Mouse (Mus musculus) limb, embryonic 12.5 days (tissue): ENCODE results near the gene Timp3. TPM values are rescaled to one million over a fixed set of nuclear protein-coding genes. Genes with fewer than 3 reads are reported as not detected.

Experiments used
- ATAC-seq: fragments of 200-750 bp; cut with Nextera tagmentation; 2 replicates; pipeline ENCODE4 v1.8.0; 2017; ENCODE audit warnings: low read depth, moderate TSS enrichment; ENCODE audit not compliant: insufficient number of reproducible peaks, insufficient read depth, low FRiP score, low TSS enrichment
- H3K27ac ChIP-seq: fragments of 300-500 bp; sonication (generic); 2 replicates; pipeline ENCODE4 v1.5.1; 2016; ENCODE audit warnings: mild to moderate bottlenecking, moderate library complexity
- H3K27me3 ChIP-seq: fragments of 300-500 bp; sonication (generic); 2 replicates; pipeline ENCODE4 v1.6.1; 2016; ENCODE audit warnings: mild to moderate bottlenecking, moderate library complexity
- H3K36me3 ChIP-seq: fragments of 300-500 bp; sonication (generic); 2 replicates; pipeline ENCODE4 v1.6.1; 2016; ENCODE audit warnings: mild to moderate bottlenecking, moderate library complexity
- H3K4me1 ChIP-seq: fragments of 300-500 bp; sonication (generic); replicated peaks from 2 replicates; pipeline ENCODE4 v1.6.1; 2016
- H3K4me2 ChIP-seq: fragments of 300-500 bp; sonication (generic); 2 replicates; pipeline ENCODE4 v1.6.1; 2016; ENCODE audit warnings: mild to moderate bottlenecking, moderate library complexity
- H3K4me3 ChIP-seq: fragments of 300-500 bp; sonication (generic); replicated peaks from 2 replicates; pipeline ENCODE4 v1.5.1; 2016; ENCODE audit warnings: mild to moderate bottlenecking
- H3K9ac ChIP-seq: fragments of 300-500 bp; sonication (generic); replicated peaks from 2 replicates; pipeline ENCODE4 v1.6.1; 2016; ENCODE audit warnings: mild to moderate bottlenecking, moderate library complexity
- H3K9me3 ChIP-seq: fragments of 300-500 bp; sonication (generic); 2 replicates; pipeline ENCODE4 v1.6.1; 2016; ENCODE audit warnings: mild to moderate bottlenecking, moderate library complexity
- WGBS: fragments of 180-500 bp; shearing (Covaris S2); methylation state at CpG from one replicate; pipeline ENCODE4 v1.1.7; 2016; 5-methylcytosine and 5-hydroxymethylcytosine counted together
- polyA plus RNA-seq: library from polyadenylated mRNA; unstranded; fragments of >200 nt; fragmentation: Nextera tagmentation; extraction: Ambion mirVana; gene quantifications from 2 replicates; pipeline ENCODE4 v1.2.1, GENCODE M21; 2016

Gene Timp3
- polyA plus RNA-seq = 66.3 and 69.4 TPM in 2 replicates

- H3K4me1 ChIP-seq = peaks cover 51% of the 10 kb centered on the region
- 1% methylated on average over 65 of the region's 65 CpGs for WGBS
These were observed at the start of gene Timp3 for GRCm38 (mm10) chr10:86300293-86301116. Gene Timp3, plus strand, starts transcription at chr10:86300372.

GRCm38 (mm10) chr10:86256221-86256620, 44.0 kb upstream of the Timp3 start:
- H3K9me3 ChIP-seq = no peaks in the 10 kb centered on the region
- no peaks in the 10 kb centered on the region for H3K27me3 ChIP-seq
- H3K9ac ChIP-seq = no peak overlapping the region
- H3K36me3 ChIP-seq = no peaks in the 10 kb centered on the region
- H3K4me1 ChIP-seq = 0 out of 2 replicates have a peak, but pooled peaks cover 4% of the 10 kb centered on the region
- ATAC-seq = no peak
- no peak overlapping the region for H3K4me3 ChIP-seq
- no peak overlapping the region for H3K27ac ChIP-seq
- 63% methylated on average over 4 of the region's 4 CpGs for WGBS
- H3K4me2 ChIP-seq = no peak overlapping the region

More at GRCm38 (mm10) chr10:86300293-86301116, at the start of gene Timp3:
- H3K36me3 ChIP-seq = no peaks in the 10 kb centered on the region; the same call in 1 of the 2 replicates
- no peaks in the 10 kb centered on the region for H3K9me3 ChIP-seq
- peak; percentile 77 for ATAC-seq
- H3K27ac ChIP-seq = peak within 1 kb of the TSS; percentile 82
- H3K4me2 ChIP-seq = peak within 1 kb of the TSS; percentile 85
- peak within 1 kb of the TSS; percentile 84 for H3K9ac ChIP-seq
- no peaks in the 10 kb centered on the region; the same call in 1 of the 2 replicates for H3K27me3 ChIP-seq
- peak within 1 kb of the TSS; percentile 66 for H3K4me3 ChIP-seq

- WGBS = 78% methylated on average over 3 of the region's 3 CpGs
- Histone ChIP-seq H3K9me3 (no peaks in the 10 kb centered on the region), H3K4me3 (no peak overlapping the region), H3K9ac (no peak overlapping the region), H3K27ac (no peak overlapping the region), H3K36me3 (no peaks in the 10 kb centered on the region), H3K27me3 (no peaks in the 10 kb centered on the region), H3K4me2 (no peak overlapping the region), H3K4me1 (0 out of 2 replicates have a peak, but pooled peaks cover 4% of the 10 kb centered on the region)
- no peak for ATAC-seq
These were observed 43.1 kb upstream of the Timp3 start for GRCm38 (mm10) chr10:86257045-86257444.

GRCm38 (mm10) chr10:86258046-86258445, 42.1 kb upstream of the Timp3 start:
- no peaks in the 10 kb centered on the region for H3K36me3 ChIP-seq
- no peak for ATAC-seq
- 70% methylated on average over 4 of the region's 4 CpGs for WGBS

GRCm38 (mm10) chr10:86258992-86259391, 41.2 kb upstream of the Timp3 start:
- no peak for ATAC-seq
- H3K9ac ChIP-seq = no peak overlapping the region
- WGBS = 85% methylated on average over 3 of the region's 3 CpGs
- no peaks in the 10 kb centered on the region for H3K27me3 ChIP-seq
- H3K4me2 ChIP-seq = no peak overlapping the region
- H3K36me3 ChIP-seq = no peaks in the 10 kb centered on the region
- no peak overlapping the region for H3K27ac ChIP-seq
- no peak overlapping the region for H3K4me3 ChIP-seq
- 0 out of 2 replicates have a peak, but pooled peaks cover 4% of the 10 kb centered on the region for H3K4me1 ChIP-seq
- H3K9me3 ChIP-seq = no peaks in the 10 kb centered on the region

More at GRCm38 (mm10) chr10:86258046-86258445, 42.1 kb upstream of the Timp3 start:
- no peaks in the 10 kb centered on the region for H3K27me3 ChIP-seq
- 0 out of 2 replicates have a peak, but pooled peaks cover 4% of the 10 kb centered on the region for H3K4me1 ChIP-seq
- no peak overlapping the region; the same call in 1 of the 2 replicates for H3K27ac ChIP-seq
- H3K9me3 ChIP-seq = no peaks in the 10 kb centered on the region
- H3K4me3 ChIP-seq = no peak overlapping the region
- no peak overlapping the region for H3K4me2 ChIP-seq
- no peak overlapping the region for H3K9ac ChIP-seq

- H3K4me2 ChIP-seq = no peak overlapping the region
- H3K27ac ChIP-seq = no peak overlapping the region
- H3K4me3 ChIP-seq = no peak overlapping the region
- H3K36me3 ChIP-seq = no peaks in the 10 kb centered on the region
- H3K9ac ChIP-seq = no peak overlapping the region
- H3K4me1 ChIP-seq = 0 out of 2 replicates have a peak, but pooled peaks cover 4% of the 10 kb centered on the region
- no peak for ATAC-seq
- WGBS = 81% methylated on average over 2 of the region's 2 CpGs
- H3K27me3 ChIP-seq = no peaks in the 10 kb centered on the region
- H3K9me3 ChIP-seq = no peaks in the 10 kb centered on the region
These were observed 38.4 kb upstream of the Timp3 start for GRCm38 (mm10) chr10:86261725-86262124.

DNA sequence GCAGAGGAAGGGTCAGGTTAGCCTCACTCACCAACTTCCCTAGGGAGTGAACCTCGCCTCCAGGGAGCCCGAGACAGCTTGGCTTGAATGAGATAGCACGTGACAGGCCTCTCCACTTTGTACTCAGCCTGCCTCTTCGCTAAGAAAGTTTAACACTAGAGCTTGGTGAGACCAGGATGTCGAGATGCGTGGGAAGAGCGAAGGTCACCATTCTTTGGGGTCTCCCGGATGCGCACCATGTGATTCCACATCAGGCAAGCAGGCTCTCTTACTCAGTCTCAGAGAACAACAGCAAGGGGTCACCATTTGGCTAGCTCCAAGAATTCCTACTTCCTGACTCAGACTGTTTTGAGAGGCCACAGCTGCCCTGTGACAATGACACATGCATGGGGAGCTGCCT, 35.6 kb upstream of the Timp3 start:
- Histone ChIP-seq H3K27me3 (no peaks in the 10 kb centered on the region), H3K27ac (no peak overlapping the region), H3K9ac (no peak overlapping the region), H3K4me1 (no peaks in the 10 kb centered on the region), H3K9me3 (no peaks in the 10 kb centered on the region), H3K36me3 (no peaks in the 10 kb centered on the region), H3K4me2 (no peak overlapping the region), H3K4me3 (no peak overlapping the region)
- 81% methylated on average over 9 of the region's 9 CpGs for WGBS
- no peak for ATAC-seq

DNA sequence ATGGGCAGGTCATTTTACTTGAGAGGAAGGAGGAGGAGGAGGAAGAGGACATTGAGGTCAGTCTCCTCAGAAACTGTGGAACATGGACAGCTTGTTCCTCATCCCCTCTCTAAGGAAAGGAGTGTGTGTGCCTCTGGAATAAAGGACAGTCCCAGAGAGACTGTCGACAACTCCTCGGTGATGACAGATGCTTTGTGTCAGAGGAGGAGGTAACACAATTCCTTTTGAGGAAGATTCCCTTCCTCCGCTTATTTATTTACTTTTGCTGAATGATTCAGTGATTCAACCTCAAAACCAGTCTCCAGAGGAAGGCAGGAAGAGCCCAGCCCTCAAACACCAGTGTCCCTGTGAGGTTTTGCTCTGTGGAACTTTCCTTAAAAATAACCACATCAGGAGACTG, 29.9 kb upstream of the Timp3 start:
- Histone ChIP-seq H3K9ac (no peak overlapping the region), H3K4me2 (no peak overlapping the region)
- WGBS = 89% methylated on average over 3 of the region's 3 CpGs

DNA sequence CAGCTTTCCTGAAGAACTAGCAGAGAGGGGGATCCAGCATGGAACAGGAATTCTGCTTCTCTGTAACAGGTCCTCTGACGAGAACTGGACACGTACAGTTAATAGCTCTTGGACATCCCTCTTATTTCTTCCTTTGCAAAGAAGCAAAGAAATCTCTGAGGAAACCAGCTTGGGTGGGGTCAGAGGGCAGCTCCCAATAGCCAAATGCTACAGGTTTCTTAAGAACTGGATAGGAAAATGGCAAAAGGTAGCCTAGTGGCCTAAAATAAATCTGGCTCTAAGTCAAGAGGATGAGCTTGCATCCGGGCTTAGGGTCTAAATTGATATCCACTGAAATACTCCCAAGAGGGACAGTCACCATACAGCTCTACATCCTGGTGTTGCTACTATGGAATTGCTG, 27.3 kb upstream of the Timp3 start:
- Histone ChIP-seq H3K9ac (no peak overlapping the region), H3K9me3 (no peaks in the 10 kb centered on the region), H3K27me3 (no peaks in the 10 kb centered on the region), H3K27ac (no peak overlapping the region), H3K4me3 (no peak overlapping the region), H3K4me1 (peaks cover 12% of the 10 kb centered on the region), H3K4me2 (no peak overlapping the region), H3K36me3 (no peaks in the 10 kb centered on the region)
- WGBS = 89% methylated on average over 3 of the region's 3 CpGs
- ATAC-seq = no peak

More for the DNA sequence above, 29.9 kb upstream of the Timp3 start:
- no peak overlapping the region for H3K27ac ChIP-seq
- no peaks in the 10 kb centered on the region for H3K36me3 ChIP-seq
- ATAC-seq = no peak
- no peaks in the 10 kb centered on the region for H3K9me3 ChIP-seq
- H3K4me1 ChIP-seq = peaks cover 8% of the 10 kb centered on the region
- H3K4me3 ChIP-seq = no peak overlapping the region
- H3K27me3 ChIP-seq = no peaks in the 10 kb centered on the region

GRCm38 (mm10) chr10:86273410-86274191, 26.6 kb upstream of the Timp3 start:
- 0 out of 2 replicates have a peak, but pooled peaks have one; percentile 52 for ATAC-seq
- no peaks in the 10 kb centered on the region for H3K27me3 ChIP-seq
- no peak overlapping the region for H3K4me2 ChIP-seq
- H3K9me3 ChIP-seq = no peaks in the 10 kb centered on the region
- WGBS = 51% methylated on average over 19 of the region's 19 CpGs
- no peaks in the 10 kb centered on the region for H3K36me3 ChIP-seq
- H3K4me1 ChIP-seq = peaks cover 19% of the 10 kb centered on the region
- H3K27ac ChIP-seq = peak overlapping the region; percentile 54; the same call in 1 of the 2 replicates
- H3K4me3 ChIP-seq = no peak overlapping the region
- no peak overlapping the region for H3K9ac ChIP-seq

DNA sequence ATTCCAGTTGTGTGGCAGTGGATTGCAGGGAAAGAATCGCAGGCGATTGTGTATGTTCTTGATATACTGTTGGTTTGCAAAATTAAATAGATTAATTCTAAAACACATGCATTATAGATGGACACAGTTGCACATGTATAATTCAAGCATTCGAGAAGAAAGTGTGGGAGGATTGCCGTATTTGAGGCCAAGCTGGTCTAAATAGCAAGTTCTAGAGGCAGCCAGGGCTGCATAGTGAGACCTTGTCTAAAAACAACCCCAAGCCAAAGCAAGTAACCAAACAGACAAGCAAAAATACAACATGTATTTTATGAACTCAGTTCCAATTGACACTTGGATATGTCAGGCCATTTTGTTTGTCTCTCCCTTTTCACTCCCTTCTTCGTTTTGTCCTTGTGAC, 24.6 kb upstream of the Timp3 start:
- H3K27ac ChIP-seq = no peak overlapping the region
- 86% methylated on average over 5 of the region's 5 CpGs for WGBS
- no peak for ATAC-seq
- H3K4me1 ChIP-seq = peaks cover 29% of the 10 kb centered on the region
- H3K36me3 ChIP-seq = no peaks in the 10 kb centered on the region
- no peak overlapping the region for H3K4me2 ChIP-seq
- H3K9me3 ChIP-seq = no peaks in the 10 kb centered on the region
- H3K27me3 ChIP-seq = no peaks in the 10 kb centered on the region
- no peak overlapping the region for H3K4me3 ChIP-seq
- H3K9ac ChIP-seq = no peak overlapping the region
